Mouse (Mus musculus): ENCODE data around the gene Anks1b.

DNA sequence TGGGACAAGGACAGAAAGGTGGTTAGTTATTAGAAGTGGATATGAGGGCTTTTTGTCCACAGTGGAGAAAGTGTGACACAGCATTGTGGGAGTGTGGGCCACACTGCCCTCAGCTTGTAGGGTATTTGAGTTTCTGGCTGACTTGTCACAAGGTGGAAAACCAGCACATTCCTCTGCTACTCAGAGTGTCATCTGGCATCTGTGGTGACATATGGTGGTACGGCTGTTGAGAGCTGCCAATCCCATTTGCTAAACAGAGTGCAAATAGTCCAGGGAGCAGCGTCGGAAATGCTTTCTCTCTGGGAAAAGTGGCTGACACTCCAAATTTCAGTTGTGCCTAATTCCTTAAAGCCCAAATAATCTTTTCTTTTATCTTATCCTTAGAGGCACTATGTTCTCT, 46.4 kb upstream of the Anks1b start:
- TF ChIP-seq CTCF (IDR thresholded peaks at IDR 0.05; ENCODE audit: low read depth), result no peak
- TF ChIP-seq EP300 (optimal IDR thresholded peaks at IDR 0.05), result no peak
